Mouse (Mus musculus) frontal cortex, postnatal 14 days (tissue): ENCODE data around the gene Bcl2l14.

ENCODE experiments used
- DNase-seq, 2 experiments: peaks; one replicate each; pipeline ENCODE4 v3.0.0; 2022; ENCODE audit warnings: low spot score in 2 of 2

The Bcl2l14 gene

GRCm38 (mm10) chr6:134402914-134403683, 7.0 kb downstream of the Bcl2l14 start:
- DNase-seq, result peak; percentile 24 to 55

- no peak for DNase-seq
Observed at GRCm38 (mm10) chr6:134403684-134404070, 7.6 kb downstream of the Bcl2l14 start.

GRCm38 (mm10) chr6:134407226-134407625, 11.1 kb downstream of the Bcl2l14 start:
- DNase-seq, result no peak

- DNase-seq, result no peak
Observed at GRCm38 (mm10) chr6:134413706-134414531, 17.8 kb downstream of the Bcl2l14 start.

GRCm38 (mm10) chr6:134414532-134414883, 18.4 kb downstream of the Bcl2l14 start:
- DNase-seq, result no peak

GRCm38 (mm10) chr6:134416556-134417105, 20.5 kb downstream of the Bcl2l14 start:
- DNase-seq, result no peak

GRCm38 (mm10) chr6:134417886-134418285, 21.8 kb downstream of the Bcl2l14 start:
- DNase-seq, result no peak

- no peak for DNase-seq
Observed at GRCm38 (mm10) chr6:134420375-134420774, 24.3 kb downstream of the Bcl2l14 start.

DNA sequence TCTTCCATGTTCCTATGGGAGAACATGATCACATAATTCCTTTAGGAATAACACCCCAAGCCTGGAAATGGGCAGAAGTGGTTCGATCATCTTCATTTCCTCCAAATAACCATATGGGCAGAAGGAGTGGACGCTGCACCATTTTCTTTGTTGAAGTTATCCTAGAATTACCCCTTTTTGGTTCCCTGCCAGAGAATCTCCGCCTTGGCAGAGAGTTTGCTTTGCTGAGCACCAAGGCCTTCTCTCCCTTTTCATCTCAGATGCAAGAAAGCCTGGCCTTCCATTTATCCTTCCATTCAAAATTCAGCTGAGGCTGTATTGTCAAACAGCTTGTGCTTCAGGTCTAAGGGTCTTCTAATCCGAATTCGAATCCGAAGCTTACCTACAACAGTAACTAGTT, 25.8 kb downstream of the Bcl2l14 start:
- no peak for DNase-seq

DNA sequence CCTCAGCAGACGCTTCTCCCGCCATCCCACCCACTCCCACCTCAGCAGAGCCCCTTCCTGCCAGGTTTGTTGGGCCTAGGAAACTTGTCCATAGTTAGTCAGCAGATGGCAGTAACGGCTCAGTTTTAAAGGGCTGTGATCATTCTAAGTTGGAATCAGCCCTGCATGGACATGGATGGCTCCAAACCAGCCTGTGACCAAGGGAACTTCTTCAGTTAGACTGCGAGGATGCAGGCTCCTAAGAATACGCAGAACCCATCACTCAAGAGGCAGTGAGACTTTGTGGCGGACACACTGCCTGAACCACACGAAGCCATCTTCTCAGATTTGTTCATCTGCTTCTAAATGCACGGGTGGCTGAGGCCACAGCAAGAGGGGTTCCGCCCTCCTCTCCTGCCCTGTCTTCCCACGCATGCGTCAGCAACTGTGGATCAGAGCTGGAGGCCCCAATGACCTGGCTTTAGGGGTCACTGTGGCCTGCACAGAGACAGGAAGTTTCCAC, 29.1 kb downstream of the Bcl2l14 start:
- peak; percentile 27 to 51 for DNase-seq

DNA sequence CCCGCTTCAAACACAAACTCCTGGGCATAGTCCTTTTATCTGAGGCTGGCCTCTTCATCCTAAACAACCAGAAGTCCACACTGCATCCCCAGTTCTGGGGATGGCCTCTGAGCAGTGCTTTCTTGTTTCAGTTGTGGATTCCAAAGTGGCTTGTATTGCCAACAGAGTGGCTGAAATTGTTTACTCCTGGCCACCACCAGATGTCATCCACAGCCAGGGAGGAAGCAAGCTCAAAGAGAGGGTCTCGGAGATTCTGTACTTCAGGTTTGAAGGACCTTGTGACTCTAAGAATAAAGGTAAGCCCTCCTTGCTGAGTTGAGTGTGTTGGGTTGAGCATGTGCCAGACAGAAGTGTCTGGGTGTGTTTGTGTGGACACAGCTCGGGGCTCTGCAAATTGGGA, 31.0 kb downstream of the Bcl2l14 start:
- DNase-seq, result no peak

GRCm38 (mm10) chr6:134428455-134428854, 32.3 kb downstream of the Bcl2l14 start:
- no peak for DNase-seq

- DNase-seq, result no peak
Observed at GRCm38 (mm10) chr6:134430161-134430799, 34.2 kb downstream of the Bcl2l14 start.

DNA sequence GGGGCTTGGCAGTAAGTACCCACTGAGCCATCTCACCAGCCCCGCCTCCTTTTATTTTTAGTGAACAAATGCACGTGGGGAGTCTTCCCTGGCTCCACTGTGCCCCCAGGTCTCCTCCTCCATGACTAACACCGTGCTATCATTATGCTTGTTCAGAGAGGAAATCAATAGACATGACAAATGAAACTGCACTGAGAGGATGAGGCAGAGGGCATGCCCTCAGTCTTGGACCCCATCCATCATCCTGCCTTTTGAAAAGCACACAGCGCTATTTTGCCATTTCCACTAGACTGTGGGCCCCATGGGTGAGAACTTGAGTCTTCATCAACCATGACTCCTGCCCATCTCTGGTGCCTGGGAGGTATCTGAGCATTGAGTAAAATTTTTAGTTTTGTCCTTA, 35.5 kb downstream of the Bcl2l14 start:
- no peak for DNase-seq

GRCm38 (mm10) chr6:134433281-134433680, 37.2 kb downstream of the Bcl2l14 start:
- no peak for DNase-seq

DNA sequence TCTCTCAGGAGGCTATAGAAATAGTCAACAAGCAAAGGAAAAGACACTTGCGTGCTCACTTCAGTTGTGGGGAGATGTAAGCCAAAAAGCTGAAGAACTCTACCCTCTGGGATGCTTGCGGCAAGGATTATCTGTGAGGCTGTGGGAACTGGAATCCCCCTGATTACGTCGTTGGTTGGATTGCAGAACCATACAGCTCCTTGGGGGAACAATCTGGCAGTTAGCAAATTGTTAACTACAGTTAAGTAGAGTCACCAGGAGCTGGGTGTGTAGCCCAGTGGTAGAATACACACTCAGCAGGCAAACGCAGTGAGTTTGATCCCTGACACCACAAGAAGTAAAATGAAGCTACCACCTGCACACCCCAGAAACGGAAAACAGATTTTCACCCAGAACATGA, 37.9 kb downstream of the Bcl2l14 start:
- no peak for DNase-seq

GRCm38 (mm10) chr6:134434866-134435390, 38.8 kb downstream of the Bcl2l14 start:
- DNase-seq, result no peak

GRCm38 (mm10) chr6:134436955-134437354, 40.8 kb downstream of the Bcl2l14 start:
- no peak for DNase-seq

- DNase-seq, result peak; percentile 27 to 33
Observed at GRCm38 (mm10) chr6:134439401-134440021, 43.4 kb downstream of the Bcl2l14 start.

GRCm38 (mm10) chr6:134440023-134440422, 43.9 kb downstream of the Bcl2l14 start:
- no peak for DNase-seq

- no peak for DNase-seq
Observed at GRCm38 (mm10) chr6:134441716-134442115, 45.6 kb downstream of the Bcl2l14 start.
